Mouse (Mus musculus): Measurements from ENCODE around the gene Bptf. TPM values are rescaled to one million over a fixed set of nuclear protein-coding genes. Genes with fewer than 3 reads are reported as not detected.

Gene Bptf
- total and polyA plus RNA-seq, 3 experiments = 22.1 to 63.9 (median 28.0) TPM

- Histone ChIP-seq H3K4me1 (ENCODE audit: control insufficient read depth in 1 of 2, insufficient read depth in 2 of 2) (peaks cover 6 to 14% of the 10 kb centered on the region in 2 experiments; a peak in 3 of 4 replicates), H3K36me3 (replicated peaks in 1 of 2; ENCODE audit: control insufficient read depth in 1 of 2, insufficient read depth in 1 of 2, low read length in 1 of 2) (no peaks in the 10 kb centered on the region), H3K9ac (ENCODE audit: insufficient read depth, low read depth) (peak overlapping the region; percentile 63), H3K9me3 (replicated peaks; ENCODE audit: low read length) (peaks cover 3% of the 10 kb centered on the region), H3K4me2 (ENCODE audit: insufficient read depth, low read depth, poor library complexity, severe bottlenecking) (peak overlapping the region; percentile 81), H3K79me2 (replicated peaks; ENCODE audit: control insufficient read depth, extremely low read depth, insufficient read depth, poor library complexity, severe bottlenecking) (no peaks in the 10 kb centered on the region), H3K27ac (ENCODE audit: insufficient read depth, low read depth) (no peak overlapping the region), H3K27me3 (replicated peaks) (peaks cover 11% of the 10 kb centered on the region), H3K4me3 (replicated peaks in 1 of 3; ENCODE audit: low read depth in 2 of 3, low read length in 2 of 3, poor library complexity in 1 of 3) (peak overlapping the region; percentile 52 to 77 (median 63))
- dilution Hi-C loops (cut with MboI; ENCODE audit: extremely low pct_ligation_motif_present, extremely low pct_unique_long_range_greater_than_20kb, low sequenced_read_pairs) (no loop called here), in situ Hi-C loops (cut with MboI; ENCODE audit: low pct_ligation_motif_present, low pct_unique_long_range_greater_than_20kb, low sequenced_read_pairs) (no loop called here)
- no peak for TF ChIP-seq JUN (IDR thresholded peaks at IDR 0.05; ENCODE audit: insufficient read depth, low read depth, low read length)
- peak; percentile 82 for TF ChIP-seq CHD1 (IDR thresholded peaks at IDR 0.05; ENCODE audit: low read depth, low read length)
- no peak for DNase-seq (ENCODE audit: extremely low read depth)
Measured at GRCm38 (mm10) chr11:107011669-107012323, 120.1 kb downstream of the Bptf start.

GRCm38 (mm10) chr11:107011171-107011570, 120.8 kb downstream of the Bptf start:
- H3K4me3 ChIP-seq (replicated peaks in 1 of 3; ENCODE audit: low read depth in 2 of 3, low read length in 2 of 3, poor library complexity in 1 of 3) = no peak overlapping the region
- TF ChIP-seq JUN (IDR thresholded peaks at IDR 0.05; ENCODE audit: insufficient read depth, low read depth, low read length) = no peak
- no peak for TF ChIP-seq MEF2A (IDR thresholded peaks at IDR 0.05; ENCODE audit: borderline replicate concordance, low read depth, low read length)
- TF ChIP-seq IRF4 (IDR thresholded peaks at IDR 0.05; ENCODE audit: low read depth, low read length) = no peak
- TF ChIP-seq NRF1 (IDR thresholded peaks at IDR 0.05; ENCODE audit: low read depth, low read length) = no peak
- no peak for TF ChIP-seq MAX (IDR thresholded peaks at IDR 0.05; ENCODE audit: low read length)
- TF ChIP-seq ZC3H11A (IDR thresholded peaks at IDR 0.05; ENCODE audit: low read depth, low read length) = no peak
- no peak for TF ChIP-seq JUND (conservative IDR thresholded peaks at IDR 0.05; ENCODE audit: low read depth, low read length)
- TF ChIP-seq ZMIZ1 (IDR thresholded peaks at IDR 0.05; ENCODE audit: low read depth, low read length) = no peak
- TF ChIP-seq CHD1 (IDR thresholded peaks at IDR 0.05; ENCODE audit: low read depth, low read length) = no peak
- no peak for TF ChIP-seq UBTF (IDR thresholded peaks at IDR 0.05; ENCODE audit: low read depth, low read length)
- no peak for TF ChIP-seq MYC (IDR thresholded peaks at IDR 0.05; ENCODE audit: low read depth, low read length)
- no peak for TF ChIP-seq TCF12 (IDR thresholded peaks at IDR 0.05; ENCODE audit: low read depth, low read length)
- no peak for TF ChIP-seq NELFE (IDR thresholded peaks at IDR 0.05; ENCODE audit: low read depth, low read length)
- TF ChIP-seq SIN3A (IDR thresholded peaks at IDR 0.05; ENCODE audit: low read length) = no peak
- TF ChIP-seq RCOR1 (conservative IDR thresholded peaks at IDR 0.05; ENCODE audit: low read depth, low read length) = no peak
- no peak for TF ChIP-seq ZNF384 (IDR thresholded peaks at IDR 0.05; ENCODE audit: low read depth, low read length)
- no peak for TF ChIP-seq MAFK (IDR thresholded peaks at IDR 0.05; ENCODE audit: insufficient replicate concordance, low read length)
- no peak overlapping the region for H3K27ac ChIP-seq (ENCODE audit: insufficient read depth, low read depth)
- no peak overlapping the region for H3K4me2 ChIP-seq (ENCODE audit: insufficient read depth, low read depth, poor library complexity, severe bottlenecking)
- H3K36me3 ChIP-seq (replicated peaks in 1 of 2; ENCODE audit: control insufficient read depth in 1 of 2, insufficient read depth in 1 of 2, low read length in 1 of 2) = no peaks in the 10 kb centered on the region
- no peaks in the 10 kb centered on the region for H3K79me2 ChIP-seq (replicated peaks; ENCODE audit: control insufficient read depth, extremely low read depth, insufficient read depth, poor library complexity, severe bottlenecking)
- H3K9ac ChIP-seq (ENCODE audit: insufficient read depth, low read depth) = no peak overlapping the region
- peaks cover 3% of the 10 kb centered on the region for H3K9me3 ChIP-seq (replicated peaks; ENCODE audit: low read length)
- no peak for DNase-seq (ENCODE audit: extremely low read depth)
- H3K4me1 ChIP-seq (ENCODE audit: control insufficient read depth in 1 of 2, insufficient read depth in 2 of 2) = peaks cover 6 to 14% of the 10 kb centered on the region in 2 experiments; a peak in 3 of 4 replicates
- H3K27me3 ChIP-seq (replicated peaks) = peaks cover 11% of the 10 kb centered on the region
- in situ Hi-C loops (cut with MboI; ENCODE audit: low pct_ligation_motif_present, low pct_unique_long_range_greater_than_20kb, low sequenced_read_pairs) (no loop called here), dilution Hi-C loops (cut with MboI; ENCODE audit: extremely low pct_ligation_motif_present, extremely low pct_unique_long_range_greater_than_20kb, low sequenced_read_pairs) (no loop called here)

Data from CH12.LX (cell line).